Mouse (Mus musculus): Measurements from ENCODE around the gene Soat2.

Soat2 gene

GRCm38 (mm10) chr15:102191699-102192098 lies 41.4 kb downstream of the Soat2 start:
- DNase-seq (ENCODE audit: low read depth) = no peak

DNA sequence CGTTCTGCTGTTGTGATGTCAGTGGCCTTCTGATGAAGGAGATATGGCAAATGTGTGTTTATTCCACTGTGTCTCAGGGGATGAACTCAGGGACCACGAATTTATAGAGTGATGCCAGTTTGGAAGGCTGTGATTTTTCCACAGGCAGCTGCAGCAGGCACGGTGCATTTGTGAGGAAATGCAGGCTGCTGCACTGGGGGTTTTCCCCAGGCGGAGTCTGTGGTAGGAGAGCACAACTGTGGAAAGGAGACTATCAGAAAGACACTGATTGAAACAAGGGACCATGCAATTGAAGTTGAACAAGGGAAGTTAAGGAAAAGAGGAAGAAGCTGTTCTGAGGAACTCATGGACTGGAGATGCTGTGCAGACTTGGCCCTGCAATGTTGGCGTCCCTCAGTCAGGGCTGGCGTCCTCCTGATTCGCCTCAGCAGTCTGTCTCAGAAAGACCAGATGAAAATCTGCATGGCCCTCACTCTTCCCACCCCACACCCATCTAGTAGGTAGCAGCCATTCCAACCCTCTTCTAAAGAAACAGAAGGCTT lies 42.0 kb downstream of the Soat2 start:
- no peak for DNase-seq (ENCODE audit: low read depth)

GRCm38 (mm10) chr15:102192820-102193386 lies 42.6 kb downstream of the Soat2 start:
- DNase-seq (ENCODE audit: low read depth) = no peak

GRCm38 (mm10) chr15:102193652-102194051 lies 43.3 kb downstream of the Soat2 start:
- no peak for DNase-seq (ENCODE audit: low read depth)

- no peak for DNase-seq (ENCODE audit: low read depth)
Measured at GRCm38 (mm10) chr15:102194439-102194838, 44.1 kb downstream of the Soat2 start.

GRCm38 (mm10) chr15:102195373-102195772 lies 45.0 kb downstream of the Soat2 start:
- no peak for DNase-seq (ENCODE audit: low read depth)

DNA sequence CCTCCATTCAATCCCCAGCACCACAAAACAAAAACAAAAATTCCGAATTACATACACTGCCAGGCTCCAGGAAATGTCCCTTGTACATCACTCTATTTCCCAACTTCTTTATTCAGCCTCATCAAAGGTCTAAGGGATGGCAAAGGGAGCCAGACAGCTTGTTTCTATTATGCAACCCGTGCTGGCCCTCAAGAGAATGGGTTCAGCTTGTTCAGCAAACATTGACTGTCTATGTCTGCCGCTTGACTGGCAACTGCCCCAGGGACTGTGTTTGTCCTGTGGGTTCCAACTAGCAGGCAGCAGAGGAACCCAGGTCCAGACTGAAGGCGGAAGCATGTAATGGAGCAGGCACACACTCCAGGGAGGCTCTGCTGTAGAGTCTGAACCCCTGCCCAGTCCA lies 48.5 kb downstream of the Soat2 start:
- DNase-seq (ENCODE audit: low read depth) = no peak

GRCm38 (mm10) chr15:102202971-102203834 lies 52.9 kb downstream of the Soat2 start, which contains the start of gene Zfp740:
Zfp740 (plus strand) TSS chr15:102203249.
- DNase-seq (ENCODE audit: low read depth) = peak; percentile 96

DNA sequence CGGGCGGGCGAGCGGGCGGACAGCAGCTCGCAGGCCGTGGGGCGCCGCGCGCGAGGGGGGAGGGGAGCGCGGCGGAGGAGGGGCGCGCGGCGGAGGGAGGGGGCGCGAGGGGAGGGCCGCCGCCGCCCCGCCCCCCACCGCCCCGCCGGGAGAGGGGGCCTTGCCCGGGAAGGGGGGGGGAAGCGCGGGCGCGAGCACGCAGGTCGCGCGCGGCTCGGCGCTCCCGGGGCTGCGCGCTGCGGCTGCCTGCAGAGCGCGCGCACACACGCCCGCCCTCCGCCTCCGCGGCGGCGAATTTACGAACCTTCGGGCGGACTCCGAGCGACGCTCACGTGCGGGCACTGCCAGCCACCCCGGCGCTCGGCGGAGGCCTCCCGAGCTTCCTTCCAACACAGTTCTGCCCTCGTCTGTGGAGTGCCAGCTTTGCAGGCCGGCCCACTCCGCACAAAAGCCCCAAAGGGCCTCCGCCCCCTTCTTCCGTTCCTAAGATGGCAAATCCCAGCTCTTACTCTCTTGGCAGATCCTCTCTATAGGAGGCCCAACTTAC lies 53.6 kb downstream of the Soat2 start:
- peak; percentile 80 for DNase-seq (ENCODE audit: low read depth)

DNA sequence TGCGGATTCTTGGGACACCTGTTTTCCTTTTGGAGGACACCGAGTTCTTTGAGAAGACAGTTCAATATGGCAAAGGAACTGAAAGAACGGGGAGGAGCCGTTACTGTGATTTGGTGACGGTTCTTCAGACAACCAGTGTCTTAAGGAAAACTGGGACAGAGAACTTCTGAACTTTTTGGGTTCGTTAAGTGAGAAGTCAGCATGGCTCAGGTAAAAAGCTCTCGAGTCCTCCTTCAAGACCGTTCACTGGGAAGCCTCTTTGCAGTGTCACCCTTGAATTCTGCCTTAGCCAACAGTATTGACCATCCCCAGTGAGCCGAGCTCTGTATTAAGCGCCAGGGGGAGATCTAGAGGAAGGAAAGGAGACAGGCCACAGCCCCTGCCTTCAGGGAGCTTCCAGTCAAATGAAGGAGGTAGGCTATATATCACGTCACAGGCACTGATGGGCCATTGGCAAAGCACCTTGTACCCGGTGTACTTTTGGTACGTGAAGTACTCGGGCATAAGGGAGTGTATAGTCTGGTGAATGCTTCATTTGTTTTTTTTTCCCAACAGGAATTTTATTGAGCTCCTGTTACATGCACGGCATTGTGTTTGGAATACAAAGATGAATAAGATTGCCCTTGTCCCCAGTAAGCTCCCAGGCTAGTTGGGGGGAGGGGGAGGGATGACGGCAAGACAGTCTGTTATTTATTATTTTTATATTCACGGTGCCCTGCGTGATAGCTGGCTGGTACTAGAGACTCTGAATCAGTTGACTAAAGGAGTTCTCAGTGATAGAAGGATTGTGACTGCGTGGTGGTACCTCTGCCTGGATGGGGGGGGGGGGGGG lies 54.6 kb downstream of the Soat2 start, which contains the start of gene Csad:
TSS of gene Csad (minus strand) at position 51 of the 832 bp plus-strand sequence.
- DNase-seq (ENCODE audit: low read depth) = peak; percentile 17

GRCm38 (mm10) chr15:102205779-102206178 lies 55.5 kb downstream of the Soat2 start:
- peak; percentile 75 for DNase-seq (ENCODE audit: low read depth)

- DNase-seq (ENCODE audit: low read depth) = no peak
Measured at GRCm38 (mm10) chr15:102207351-102207750, 57.0 kb downstream of the Soat2 start.

DNA sequence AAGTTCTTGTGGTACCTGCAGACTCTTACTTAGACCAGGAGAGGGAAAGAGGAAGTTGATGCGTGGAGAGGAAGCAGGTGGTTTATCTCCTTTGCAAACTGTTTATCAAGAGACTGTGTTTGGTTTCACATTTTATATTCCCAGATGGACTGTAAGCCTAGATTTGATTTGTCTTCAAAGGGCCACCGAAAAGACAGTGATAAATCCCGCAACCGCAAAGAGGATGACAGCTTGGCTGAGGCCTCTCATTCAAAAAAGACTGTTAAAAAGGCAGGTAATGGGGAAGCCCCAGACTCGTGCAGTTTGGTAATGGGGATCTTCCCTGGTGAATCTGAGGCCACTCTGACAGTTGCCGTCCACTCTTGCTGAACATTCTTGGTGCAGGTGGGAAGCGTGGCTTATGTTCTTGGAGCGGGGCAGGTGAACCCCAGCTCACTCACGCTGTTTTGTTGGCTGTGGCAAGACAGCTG lies 57.8 kb downstream of the Soat2 start:
- DNase-seq (ENCODE audit: low read depth) = peak; percentile 54

DNA sequence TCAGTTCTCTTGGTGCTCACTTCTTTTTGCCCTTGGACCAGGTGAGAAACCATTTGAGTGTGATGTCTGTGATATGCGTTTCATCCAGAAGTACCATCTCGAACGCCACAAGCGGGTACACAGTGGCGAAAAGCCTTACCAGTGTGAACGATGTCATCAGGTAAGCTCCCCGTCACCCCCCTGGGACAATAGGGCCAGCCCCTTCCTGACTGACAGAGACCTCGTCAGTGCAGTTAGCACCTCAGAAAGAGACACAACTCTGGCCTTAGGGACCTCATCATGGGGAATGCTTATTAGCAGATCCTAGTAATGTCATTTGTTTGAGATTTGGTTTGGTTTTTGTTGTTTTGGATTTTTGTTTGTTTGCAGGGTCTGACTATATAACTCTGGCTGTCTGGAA lies 58.8 kb downstream of the Soat2 start:
- DNase-seq (ENCODE audit: low read depth) = no peak

GRCm38 (mm10) chr15:102210816-102211215 lies 60.5 kb downstream of the Soat2 start:
- DNase-seq (ENCODE audit: low read depth) = no peak

GRCm38 (mm10) chr15:102211895-102212294 lies 61.6 kb downstream of the Soat2 start:
- DNase-seq (ENCODE audit: low read depth) = no peak

All from naive thymus-derived CD4-positive, alpha-beta T cell, adult 2 months (primary cell).